Comparison of ENCODE assay signal across 21 mouse cellular contexts in genomic region chr9:117151951-117152350, GRCm38 (mm10).
DNase-seq lines count a peak whose midpoint lies in the region; ATAC-seq and TF ChIP-seq lines count a peak whose summit lies in the region.
"Had no signal": no experiment of that assay in that cellular context is flagged by ENCODE, and none has a peak within 500 bp of the region (broad histone marks: within the 10 kb centered on the region; RNA-seq: fewer than 3 reads in every experiment).

No protein-coding gene starts in this region.

- no peak overlapping the region for H3K4me2 ChIP-seq in midbrain, embryonic 14.5 days (ENCODE audit: low read length)
- H3K4me2 ChIP-seq: forebrain, embryonic 13.5 days; heart, embryonic 12.5 days; hindbrain, embryonic 15.5 days had no signal

- H3K9me3 ChIP-seq in midbrain, embryonic 14.5 days (ENCODE audit: control insufficient read depth, low read length): no peaks in the 10 kb centered on the region
- H3K9me3 ChIP-seq: forebrain, embryonic 13.5 days; heart, embryonic 12.5 days; hindbrain, embryonic 10.5 days; hindbrain, embryonic 15.5 days had no signal

- H3K4me3 ChIP-seq in embryonic fibroblast, embryonic 13.5 days (ENCODE audit: insufficient read depth, low read length): no peak overlapping the region
- H3K4me3 ChIP-seq in midbrain, embryonic 14.5 days (replicated peaks; ENCODE audit: low read depth, low read length): no peak overlapping the region
- H3K4me3 ChIP-seq: forebrain, embryonic 13.5 days; heart, adult 2 months; heart, embryonic 12.5 days; hindbrain, embryonic 10.5 days; hindbrain, embryonic 15.5 days had no signal

- peak overlapping the region; percentile 94 for H3K27ac ChIP-seq in embryonic fibroblast, embryonic 13.5 days (ENCODE audit: insufficient read depth, low read length)
- no peak overlapping the region for H3K27ac ChIP-seq in midbrain, embryonic 14.5 days (replicated peaks; ENCODE audit: low read depth, low read length)
- H3K27ac ChIP-seq: forebrain, embryonic 13.5 days; heart, adult 2 months; hindbrain, embryonic 10.5 days; hindbrain, embryonic 15.5 days had no signal

- no peaks in the 10 kb centered on the region for H3K36me3 ChIP-seq in midbrain, embryonic 14.5 days (ENCODE audit: control insufficient read depth, insufficient read depth, low read length)
- H3K36me3 ChIP-seq: G1E; hindbrain, embryonic 10.5 days; hindbrain, embryonic 15.5 days had no signal

- no peak for ATAC-seq in midbrain, embryonic 14.5 days (ENCODE audit: low FRiP score, low TSS enrichment)
- ATAC-seq: CD4-positive, CD25-positive, alpha-beta regulatory T cell, adult 4 months; forebrain, embryonic 13.5 days; forebrain, postnatal 0 days; intestine, embryonic 16.5 days had no signal

- whole genome bisulfite sequencing in midbrain, embryonic 14.5 days: 75% methylated on average over 3 of the region's 3 CpGs

- H3K9ac ChIP-seq in midbrain, embryonic 14.5 days (replicated peaks; ENCODE audit: low read length): no peak overlapping the region
- H3K9ac ChIP-seq: forebrain, embryonic 13.5 days; forebrain, postnatal 0 days; heart, embryonic 12.5 days; hindbrain, embryonic 15.5 days had no signal

- peaks cover 24% of the 10 kb centered on the region for H3K4me1 ChIP-seq in embryonic fibroblast, embryonic 13.5 days (ENCODE audit: control insufficient read depth, insufficient read depth, low read length)
- H3K4me1 ChIP-seq in midbrain, embryonic 14.5 days (ENCODE audit: control insufficient read depth, insufficient read depth, low read length): peaks cover 6% of the 10 kb centered on the region; the same call in 1 of the 2 replicates

- DNase-seq in heart, adult 11 months: peak; percentile 51
- DNase-seq in heart, adult 8-10 months (ENCODE audit: low spot score): no peak
- peak; percentile 35 for DNase-seq in right cerebral cortex, adult 18-20 months
- DNase-seq in right cerebral cortex, postnatal 10 days (ENCODE audit: low spot score in 2 of 2): no peak
- peak; percentile 24 for DNase-seq in telencephalon, adult 2 months (ENCODE audit: low read depth, low spot score)
- DNase-seq in gastrocnemius, postnatal 25 days: no peak
- no peak for DNase-seq in midbrain, embryonic 14.5 days
- DNase-seq: adrenal gland, postnatal 10 days; B cell, adult 2 months; cerebellum, adult 18-20 months; cerebellum, adult 9-11 months; forebrain, postnatal 0 days; heart, adult 2 months had no signal

- TF ChIP-seq CTCF in embryonic fibroblast, embryonic 13.5 days (IDR thresholded peaks at IDR 0.05; ENCODE audit: borderline replicate concordance, insufficient read depth, low read length): no peak

- no peak for TF ChIP-seq POLR2A in embryonic fibroblast, embryonic 13.5 days (IDR thresholded peaks at IDR 0.05; ENCODE audit: low read depth, low read length)

- H3K27me3 ChIP-seq in midbrain, embryonic 14.5 days (ENCODE audit: control insufficient read depth, insufficient read depth, low read length): no peaks in the 10 kb centered on the region
- H3K27me3 ChIP-seq: forebrain, embryonic 13.5 days; heart, embryonic 12.5 days; hindbrain, embryonic 15.5 days had no signal

Comparison
In these comparisons a context has a peak if more than half of its experiments do, and no peak if none do; other contexts are left out.
1. DNase-seq: peak in heart, adult 11 months (single experiment), right cerebral cortex, adult 18-20 months (single experiment) and telencephalon, adult 2 months (single experiment); none in heart, adult 8-10 months (single experiment), right cerebral cortex, postnatal 10 days (0 of 2), gastrocnemius, postnatal 25 days (single experiment) and midbrain, embryonic 14.5 days (single experiment).